Mouse (Mus musculus) MEL (cell line): Measurements from ENCODE around the gene Cntnap2. TPM values are rescaled to one million over a fixed set of nuclear protein-coding genes. Genes with fewer than 3 reads are reported as not detected.

Experiments used
- DNase-seq: peaks from one replicate; pipeline ENCODE4 v3.0.0; 2011; ENCODE audit warnings: low read depth, low spot score
- H3K27ac ChIP-seq: 2 replicates; pipeline ENCODE4 v1.5.1; 2012; ENCODE audit warnings: low read depth, mild to moderate bottlenecking, control low read depth, low read length, moderate library complexity; ENCODE audit not compliant: control insufficient read depth
- H3K27me3 ChIP-seq, 2 experiments: fragments of 150-350 bp in 1 of 2; sonication (generic) in 1 of 2; 2 replicates each; pipeline ENCODE4 v1.6.1; 2012; ENCODE audit warnings: low read length in 2 of 2, mild to moderate bottlenecking in 2 of 2, improper control_type of control experiment in 1 of 2, moderate library complexity in 1 of 2; ENCODE audit not compliant: insufficient read depth in 2 of 2, control insufficient read depth in 1 of 2
- H3K36me3 ChIP-seq, 2 experiments: 2 replicates each; pipeline ENCODE4 v1.6.1; 2012 to 2014; ENCODE audit warnings: low read length in 2 of 2, improper control_type of control experiment in 1 of 2, inconsistent platforms in 1 of 2, mild to moderate bottlenecking in 1 of 2; ENCODE audit not compliant: insufficient read depth in 2 of 2, control insufficient read depth in 1 of 2
- H3K4me1 ChIP-seq, 2 experiments: fragments of 150-350 bp in 1 of 2; sonication (generic) in 1 of 2; 2 replicates each; pipeline ENCODE4 v1.6.1; 2012; ENCODE audit warnings: low read length in 2 of 2, improper control_type of control experiment in 1 of 2, mild to moderate bottlenecking in 1 of 2; ENCODE audit not compliant: insufficient read depth in 2 of 2, control insufficient read depth in 1 of 2
- H3K4me3 ChIP-seq, 2 experiments: fragments of 150-350 bp in 1 of 2; sonication (generic) in 1 of 2; 2 replicates each; pipeline ENCODE4 v1.5.1; 2012; ENCODE audit warnings: low read depth in 2 of 2, low read length in 2 of 2, mild to moderate bottlenecking in 2 of 2, moderate library complexity in 2 of 2, control low read depth in 1 of 2, improper control_type of control experiment in 1 of 2; ENCODE audit not compliant: control insufficient read depth in 1 of 2, insufficient read depth in 1 of 2
- H3K79me2 ChIP-seq: 2 replicates; pipeline ENCODE4 v1.6.1; 2012; ENCODE audit warnings: mild to moderate bottlenecking, low read length, moderate library complexity; ENCODE audit not compliant: control insufficient read depth, poor library complexity, insufficient read depth
- H3K9ac ChIP-seq: 2 replicates; pipeline ENCODE4 v1.6.1; 2012; ENCODE audit warnings: low read depth, mild to moderate bottlenecking, control low read depth, low read length, moderate library complexity; ENCODE audit not compliant: control insufficient read depth, poor library complexity, severe bottlenecking
- H3K9me3 ChIP-seq: fragments of 150-350 bp; sonication (generic); replicated peaks from 2 replicates; pipeline ENCODE4 v1.6.1; 2012; ENCODE audit warnings: mild to moderate bottlenecking, low read length, improper control_type of control experiment, moderate library complexity; ENCODE audit not compliant: insufficient read depth
- HCFC1 ChIP-seq: IDR thresholded peaks from 2 replicates; pipeline ENCODE4 v1.6.1; 2012; ENCODE audit warnings: low read depth, mild to moderate bottlenecking, inconsistent platforms, low read length, improper control_type of control experiment, moderate library complexity
- JUND ChIP-seq: IDR thresholded peaks from 2 replicates; pipeline ENCODE4 v1.6.1; 2011; ENCODE audit warnings: low read depth, mild to moderate bottlenecking, improper control_type of control experiment, low read length
- KAT2A ChIP-seq: conservative IDR thresholded peaks from 2 replicates; pipeline ENCODE4 v1.6.1; 2012; ENCODE audit warnings: low read depth, low read length, improper control_type of control experiment, inconsistent platforms
- MAZ ChIP-seq: IDR thresholded peaks from 2 replicates; pipeline ENCODE4 v1.6.1; 2012; ENCODE audit warnings: low read depth, mild to moderate bottlenecking, inconsistent platforms, low read length, improper control_type of control experiment
- MEF2A ChIP-seq: IDR thresholded peaks from 2 replicates; pipeline ENCODE4 v1.6.1; 2014; ENCODE audit warnings: low read depth, mild to moderate bottlenecking, inconsistent platforms, low read length, improper control_type of control experiment; ENCODE audit not compliant: poor library complexity, insufficient replicate concordance, severe bottlenecking; ENCODE audit errors: extremely low read depth
- MXI1 ChIP-seq: IDR thresholded peaks from 2 replicates; pipeline ENCODE4 v1.6.1; 2011; ENCODE audit warnings: mild to moderate bottlenecking, low read depth, low read length, improper control_type of control experiment
- MYB ChIP-seq: IDR thresholded peaks from 2 replicates; pipeline ENCODE4 v1.6.1; 2011; ENCODE audit warnings: mild to moderate bottlenecking, low read depth, low read length, improper control_type of control experiment
- MYC ChIP-seq: IDR thresholded peaks from 2 replicates; pipeline ENCODE4 v1.6.1; 2011; ENCODE audit warnings: low read depth, mild to moderate bottlenecking, low read length, improper control_type of control experiment, moderate library complexity
- NRF1 ChIP-seq: IDR thresholded peaks from 2 replicates; pipeline ENCODE4 v1.6.1; 2014; ENCODE audit warnings: low read depth, mild to moderate bottlenecking, inconsistent platforms, low read length, improper control_type of control experiment, moderate library complexity; ENCODE audit not compliant: poor library complexity, insufficient read depth, severe bottlenecking
- RAD21 ChIP-seq: IDR thresholded peaks from 2 replicates; pipeline ENCODE4 v1.6.1; 2011; ENCODE audit warnings: mild to moderate bottlenecking, low read depth, low read length, improper control_type of control experiment
- RCOR1 ChIP-seq: IDR thresholded peaks from 2 replicates; pipeline ENCODE4 v1.6.1; 2012; ENCODE audit warnings: low read depth, mild to moderate bottlenecking, inconsistent platforms, low read length, improper control_type of control experiment
- SMC3 ChIP-seq: IDR thresholded peaks from 2 replicates; pipeline ENCODE4 v1.6.1; 2011; ENCODE audit warnings: low read depth, low read length, improper control_type of control experiment
- TAL1 ChIP-seq: IDR thresholded peaks from 2 replicates; pipeline ENCODE4 v1.6.1; 2012; ENCODE audit warnings: mild to moderate bottlenecking, inconsistent platforms, low read length, moderate library complexity, mixed read lengths
- UBTF ChIP-seq: IDR thresholded peaks from 2 replicates; pipeline ENCODE4 v1.6.1; 2012; ENCODE audit warnings: low read depth, mild to moderate bottlenecking, inconsistent platforms, low read length, improper control_type of control experiment, moderate library complexity, borderline replicate concordance; ENCODE audit not compliant: insufficient read depth
- USF1 ChIP-seq: IDR thresholded peaks from 2 replicates; pipeline ENCODE4 v1.6.1; 2014; ENCODE audit warnings: low read depth, mild to moderate bottlenecking, inconsistent platforms, low read length, improper control_type of control experiment, moderate library complexity
- ZC3H11A ChIP-seq: IDR thresholded peaks from 2 replicates; pipeline ENCODE4 v1.6.1; 2012; ENCODE audit warnings: low read depth, mild to moderate bottlenecking, inconsistent platforms, low read length, improper control_type of control experiment
- ZMIZ1 ChIP-seq: IDR thresholded peaks from 2 replicates; pipeline ENCODE4 v1.6.1; 2012; ENCODE audit warnings: low read depth, mild to moderate bottlenecking, inconsistent platforms, low read length, improper control_type of control experiment, moderate library complexity
- polyA plus RNA-seq, 2 experiments: library from polyadenylated mRNA; stranded (reverse) in 1 of 2; unstranded in 1 of 2; fragments of >175 nt in 1 of 2; fragments of >200 nt in 1 of 2; gene quantifications; 2 replicates each; pipeline versions ENCODE4 v1.2.1 to v1.2.4; 2012; ENCODE audit warnings: low replicate concordance in 2 of 2, low read depth in 1 of 2; ENCODE audit not compliant: insufficient read length in 2 of 2, insufficient read depth in 1 of 2, missing spikeins in 1 of 2
- total RNA-seq: library from RNA; depleted of rRNA; stranded (reverse); fragments of 300-350 nt; gene quantifications from 2 replicates; pipeline ENCODE4 v1.2.3, GENCODE M21; 2012

Gene Cntnap2
- total and polyA plus RNA-seq, 3 experiments: 0.01 TPM; not detected in 2

DNA sequence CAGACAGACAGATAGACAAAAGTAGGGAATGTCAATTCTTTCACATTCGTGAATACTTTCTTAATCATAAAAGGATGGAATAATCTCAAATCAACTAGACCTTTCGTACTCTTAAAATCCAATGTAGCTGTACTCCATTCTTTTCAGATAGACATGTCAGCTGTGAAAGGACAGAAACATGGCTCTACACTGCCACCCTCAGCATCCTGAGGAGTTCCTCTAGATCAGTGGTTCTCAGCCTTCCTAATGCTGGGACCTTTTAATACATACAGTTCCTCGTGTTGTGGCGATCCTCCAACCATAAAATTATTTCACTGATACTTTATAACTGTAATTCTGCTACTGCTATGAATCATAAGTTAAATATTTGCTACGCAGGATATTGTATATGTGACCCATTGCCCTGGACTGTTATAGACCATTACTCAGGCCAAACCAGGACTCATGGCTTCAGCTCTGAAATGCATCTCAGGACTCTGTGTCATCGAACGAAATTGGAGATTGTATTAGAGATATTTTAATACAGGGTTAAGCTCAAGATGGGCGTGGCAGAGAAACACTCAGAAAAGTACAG, 1859.6 kb downstream of the Cntnap2 start:
- no peak for TF ChIP-seq USF1
- no peak for TF ChIP-seq UBTF
- no peaks in the 10 kb centered on the region for H3K9me3 ChIP-seq
- no peak overlapping the region for H3K4me3 ChIP-seq
- no peaks in the 10 kb centered on the region for H3K27me3 ChIP-seq
- no peaks in the 10 kb centered on the region for H3K79me2 ChIP-seq
- no peak for DNase-seq
- no peaks in the 10 kb centered on the region for H3K36me3 ChIP-seq
- H3K4me1 ChIP-seq: no peaks in the 10 kb centered on the region
- H3K27ac ChIP-seq: no peak overlapping the region
- no peak overlapping the region for H3K9ac ChIP-seq

DNA sequence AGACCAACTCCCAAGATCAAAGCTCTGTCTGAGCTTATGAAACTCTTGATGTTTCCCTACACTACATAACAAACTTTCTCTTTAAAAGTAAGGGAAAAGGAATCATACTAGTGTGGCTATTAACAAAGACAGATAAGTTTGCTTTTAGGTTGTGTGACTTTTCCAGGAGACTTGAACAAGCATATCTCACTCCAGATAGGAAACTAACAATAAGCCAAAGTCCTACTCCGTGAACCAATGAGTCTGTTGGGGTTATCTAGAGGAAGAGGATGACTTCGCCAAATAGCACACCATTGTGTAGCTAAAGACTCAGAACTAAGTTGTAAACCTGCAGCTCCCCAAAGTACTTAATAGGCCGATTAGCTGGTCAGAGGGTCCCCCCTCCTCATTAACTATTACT, 1860.8 kb downstream of the Cntnap2 start:
- Histone ChIP-seq H3K4me1 (no peaks in the 10 kb centered on the region), H3K4me3 (no peak overlapping the region), H3K27ac (no peak overlapping the region), H3K27me3 (no peaks in the 10 kb centered on the region), H3K79me2 (no peaks in the 10 kb centered on the region), H3K9me3 (no peaks in the 10 kb centered on the region), H3K36me3 (no peaks in the 10 kb centered on the region), H3K9ac (no peak overlapping the region)
- no peak for TF ChIP-seq MYB
- TF ChIP-seq ZMIZ1: no peak
- no peak for TF ChIP-seq KAT2A
- no peak for TF ChIP-seq MEF2A
- no peak for TF ChIP-seq NRF1
- no peak for TF ChIP-seq MAZ
- DNase-seq: no peak

DNA sequence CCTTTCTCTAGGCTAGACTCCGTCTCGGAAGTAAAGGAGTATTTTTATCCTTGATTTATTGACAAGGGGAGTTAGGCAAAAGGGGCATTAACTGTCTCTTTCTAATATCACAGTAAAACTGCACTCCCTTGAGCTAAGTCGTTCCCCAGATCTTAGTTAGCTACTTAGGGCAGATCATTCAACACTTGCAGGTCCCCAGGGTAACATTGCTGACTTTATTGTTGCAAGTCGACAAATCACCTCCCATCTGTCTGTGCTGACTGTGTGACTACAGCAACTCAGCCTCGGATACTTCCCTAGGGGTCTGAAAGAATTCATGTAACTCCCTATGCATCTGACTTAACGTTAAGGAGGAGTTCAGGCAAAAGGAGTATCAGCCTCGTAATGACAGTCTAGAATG, 1865.6 kb downstream of the Cntnap2 start:
- no peaks in the 10 kb centered on the region for H3K36me3 ChIP-seq
- no peak overlapping the region for H3K27ac ChIP-seq
- no peak overlapping the region for H3K9ac ChIP-seq
- no peaks in the 10 kb centered on the region for H3K4me1 ChIP-seq
- no peak for TF ChIP-seq JUND
- TF ChIP-seq RCOR1: no peak
- no peak for TF ChIP-seq MXI1
- TF ChIP-seq HCFC1: no peak
- TF ChIP-seq ZMIZ1: no peak
- no peak for TF ChIP-seq SMC3
- no peak for TF ChIP-seq MYB
- TF ChIP-seq MYC: no peak
- no peak for TF ChIP-seq TAL1
- no peak for TF ChIP-seq MAZ
- TF ChIP-seq ZC3H11A: no peak
- TF ChIP-seq RAD21: no peak
- H3K79me2 ChIP-seq: no peaks in the 10 kb centered on the region
- DNase-seq: no peak
- no peaks in the 10 kb centered on the region for H3K27me3 ChIP-seq
- H3K9me3 ChIP-seq: no peaks in the 10 kb centered on the region
- H3K4me3 ChIP-seq: no peak overlapping the region
